Mouse (Mus musculus) thymus, adult 2 months (tissue): ENCODE results near the gene Plek. TPM values are rescaled to one million over a fixed set of nuclear protein-coding genes. Genes with fewer than 3 reads are reported as not detected.
"Not testable (repeated sequence)": the region's sequence is repeated elsewhere in the genome, so short reads cannot be mapped to it uniquely, and the experiment has no call there.

Experiments used
- DNase-seq: peaks from one replicate; pipeline ENCODE4 v3.0.0; 2021
- H3K27ac ChIP-seq: fragments of 200-500 bp; 2 replicates; pipeline ENCODE4 v1.5.1; 2012; ENCODE audit warnings: low read length, control low read depth; ENCODE audit not compliant: control insufficient read depth, insufficient read depth
- H3K27me3 ChIP-seq: fragments of 200-500 bp; 2 replicates; pipeline ENCODE4 v1.6.1; 2012; ENCODE audit warnings: mild to moderate bottlenecking, low read length, moderate library complexity, mixed read lengths; ENCODE audit not compliant: control insufficient read depth, insufficient read depth
- H3K36me3 ChIP-seq: fragments of 200-500 bp; 2 replicates; pipeline ENCODE4 v1.6.1; 2012; ENCODE audit warnings: mild to moderate bottlenecking, low read length, moderate library complexity; ENCODE audit not compliant: control insufficient read depth, insufficient read depth
- H3K4me1 ChIP-seq: fragments of 200-500 bp; replicated peaks from 2 replicates; pipeline ENCODE4 v1.6.1; 2012; ENCODE audit warnings: low read length; ENCODE audit not compliant: control insufficient read depth, insufficient read depth
- H3K4me3 ChIP-seq: fragments of 200-500 bp; 2 replicates; pipeline ENCODE4 v1.5.1; 2012; ENCODE audit warnings: mild to moderate bottlenecking, low read length, control low read depth, moderate library complexity; ENCODE audit not compliant: control insufficient read depth, insufficient read depth
- CTCF ChIP-seq: fragments of 200-500 bp; IDR thresholded peaks from 2 replicates; pipeline ENCODE4 v1.5.1; 2012; ENCODE audit warnings: mild to moderate bottlenecking, control low read depth, low read length, moderate library complexity, borderline replicate concordance; ENCODE audit not compliant: control insufficient read depth, poor library complexity, insufficient read depth; ENCODE audit errors: extremely low read depth
- POLR2A ChIP-seq: fragments of 200-500 bp; IDR thresholded peaks from 2 replicates; pipeline ENCODE4 v1.6.1; 2012; ENCODE audit warnings: mild to moderate bottlenecking, low read length, control low read depth, moderate library complexity; ENCODE audit not compliant: control insufficient read depth, poor library complexity, insufficient read depth; ENCODE audit errors: extremely low read depth
- WGBS: fragments of 180-500 bp; shearing (Covaris S2); methylation state at CpG from one replicate; pipeline ENCODE4 v1.1.7; 2018; 5-methylcytosine and 5-hydroxymethylcytosine counted together
- polyA plus RNA-seq: library from polyadenylated mRNA; depleted of rRNA; stranded (reverse); fragments of >200 nt; gene quantifications from 2 replicates; pipeline ENCODE4 v1.2.3, GENCODE M21; 2012

The Plek gene
- polyA plus RNA-seq, 1 experiment = 2.9 TPM

- Histone ChIP-seq H3K4me1 (no peaks in the 10 kb centered on the region), H3K27ac (no peak overlapping the region), H3K4me3 (no peak overlapping the region), H3K36me3 (no peaks in the 10 kb centered on the region), H3K27me3 (no peaks in the 10 kb centered on the region; the same call in 1 of the 2 replicates)
- DNase-seq = no peak
- TF ChIP-seq CTCF (no peak), POLR2A (no peak)
Measured at GRCm38 (mm10) chr11:17012948-17013347, 39.2 kb downstream of the Plek start.

- Histone ChIP-seq H3K36me3 (no peaks in the 10 kb centered on the region), H3K4me3 (no peak overlapping the region), H3K27me3 (no peaks in the 10 kb centered on the region; the same call in 1 of the 2 replicates), H3K4me1 (no peaks in the 10 kb centered on the region), H3K27ac (no peak overlapping the region)
- DNase-seq = no peak
- TF ChIP-seq POLR2A (no peak), CTCF (no peak)
- WGBS = 12% methylated on average over 7 of the region's 7 CpGs
Measured at GRCm38 (mm10) chr11:17008498-17008941, 43.7 kb downstream of the Plek start.

- Histone ChIP-seq H3K4me1 (no peaks in the 10 kb centered on the region), H3K4me3 (no peak overlapping the region), H3K27ac (no peak overlapping the region), H3K27me3 (no peaks in the 10 kb centered on the region; the same call in 1 of the 2 replicates), H3K36me3 (no peaks in the 10 kb centered on the region)
- TF ChIP-seq CTCF (no peak), POLR2A (no peak)
- no peak for DNase-seq
- WGBS = 24% methylated on average over 5 of the region's 5 CpGs
Measured at GRCm38 (mm10) chr11:17007517-17008173, 44.5 kb downstream of the Plek start.

GRCm38 (mm10) chr11:17006526-17006925, 45.7 kb downstream of the Plek start:
- DNase-seq, H3K4me3 ChIP-seq, H3K27ac ChIP-seq, H3K36me3 ChIP-seq, H3K27me3 ChIP-seq, H3K4me1 ChIP-seq: not testable (repeated sequence)
- WGBS = 96% methylated on average over 3 of the region's 3 CpGs

GRCm38 (mm10) chr11:17004899-17005846, 47.0 kb downstream of the Plek start:
- 50% methylated on average over 4 of the region's 4 CpGs for WGBS
- H3K36me3 ChIP-seq = no peaks in the 10 kb centered on the region
- DNase-seq = no peak
- no peak overlapping the region for H3K27ac ChIP-seq
- no peak overlapping the region for H3K4me3 ChIP-seq
- no peaks in the 10 kb centered on the region; the same call in 1 of the 2 replicates for H3K27me3 ChIP-seq
- H3K4me1 ChIP-seq = no peaks in the 10 kb centered on the region
- no peak for TF ChIP-seq POLR2A
- no peak for TF ChIP-seq CTCF

GRCm38 (mm10) chr11:17003757-17004156, 48.4 kb downstream of the Plek start:
- Histone ChIP-seq H3K4me1 (no peaks in the 10 kb centered on the region), H3K27ac (no peak overlapping the region), H3K4me3 (no peak overlapping the region), H3K27me3 (no peaks in the 10 kb centered on the region; the same call in 1 of the 2 replicates), H3K36me3 (no peaks in the 10 kb centered on the region)
- 73% methylated on average over 3 of the region's 3 CpGs for WGBS
- no peak for DNase-seq
- TF ChIP-seq POLR2A = no peak
- no peak for TF ChIP-seq CTCF
